Mouse (Mus musculus): ENCODE data around the gene 9430038I01Rik.

Gene 9430038I01Rik

GRCm38 (mm10) chr7:137370175-137370574 is 40.4 kb downstream of the 9430038I01Rik start:
- DNase-seq (ENCODE audit: inconsistent age in 2 of 2, low spot score in 1 of 2): no peak

GRCm38 (mm10) chr7:137366736-137367135 is 43.8 kb downstream of the 9430038I01Rik start:
- peak in 1 of 2 experiments; percentile 35 for DNase-seq (ENCODE audit: inconsistent age in 2 of 2, low spot score in 1 of 2)

- DNase-seq (ENCODE audit: inconsistent age in 2 of 2, low spot score in 1 of 2): no peak
Observed at GRCm38 (mm10) chr7:137365056-137365455, 45.5 kb downstream of the 9430038I01Rik start.

- no peak for DNase-seq (ENCODE audit: inconsistent age in 2 of 2, low spot score in 1 of 2)
Observed at GRCm38 (mm10) chr7:137364571-137364970, 46.0 kb downstream of the 9430038I01Rik start.

- no peak for DNase-seq (ENCODE audit: inconsistent age in 2 of 2, low spot score in 1 of 2)
Observed at GRCm38 (mm10) chr7:137346860-137347259, 63.7 kb downstream of the 9430038I01Rik start.

GRCm38 (mm10) chr7:137346068-137346467 is 64.5 kb downstream of the 9430038I01Rik start:
- peak in 1 of 2 experiments; percentile 42 for DNase-seq (ENCODE audit: inconsistent age in 2 of 2, low spot score in 1 of 2)

- DNase-seq (ENCODE audit: inconsistent age in 2 of 2, low spot score in 1 of 2): no peak
Observed at GRCm38 (mm10) chr7:137333951-137334350, 76.6 kb downstream of the 9430038I01Rik start.
